Mouse (Mus musculus) adrenal gland, postnatal 25 days (tissue): Measurements from ENCODE around the gene Dtx3l. TPM values are rescaled to one million over a fixed set of nuclear protein-coding genes. Genes with fewer than 3 reads are reported as not detected.
"Not testable (repeated sequence)": the region's sequence is repeated elsewhere in the genome, so short reads cannot be mapped to it uniquely, and the experiment has no call there.

Experiments
- DNase-seq: peaks from one replicate; pipeline ENCODE4 v3.0.0; 2021; ENCODE audit warnings: mixed read lengths
- total RNA-seq: library from RNA; stranded (reverse); gene quantifications from 2 replicates; pipeline ENCODE4 v1.2.3, GENCODE M21; 2021

Gene Dtx3l
- total RNA-seq, 1 experiment from 2014 or later, result 10.8 TPM

DNA sequence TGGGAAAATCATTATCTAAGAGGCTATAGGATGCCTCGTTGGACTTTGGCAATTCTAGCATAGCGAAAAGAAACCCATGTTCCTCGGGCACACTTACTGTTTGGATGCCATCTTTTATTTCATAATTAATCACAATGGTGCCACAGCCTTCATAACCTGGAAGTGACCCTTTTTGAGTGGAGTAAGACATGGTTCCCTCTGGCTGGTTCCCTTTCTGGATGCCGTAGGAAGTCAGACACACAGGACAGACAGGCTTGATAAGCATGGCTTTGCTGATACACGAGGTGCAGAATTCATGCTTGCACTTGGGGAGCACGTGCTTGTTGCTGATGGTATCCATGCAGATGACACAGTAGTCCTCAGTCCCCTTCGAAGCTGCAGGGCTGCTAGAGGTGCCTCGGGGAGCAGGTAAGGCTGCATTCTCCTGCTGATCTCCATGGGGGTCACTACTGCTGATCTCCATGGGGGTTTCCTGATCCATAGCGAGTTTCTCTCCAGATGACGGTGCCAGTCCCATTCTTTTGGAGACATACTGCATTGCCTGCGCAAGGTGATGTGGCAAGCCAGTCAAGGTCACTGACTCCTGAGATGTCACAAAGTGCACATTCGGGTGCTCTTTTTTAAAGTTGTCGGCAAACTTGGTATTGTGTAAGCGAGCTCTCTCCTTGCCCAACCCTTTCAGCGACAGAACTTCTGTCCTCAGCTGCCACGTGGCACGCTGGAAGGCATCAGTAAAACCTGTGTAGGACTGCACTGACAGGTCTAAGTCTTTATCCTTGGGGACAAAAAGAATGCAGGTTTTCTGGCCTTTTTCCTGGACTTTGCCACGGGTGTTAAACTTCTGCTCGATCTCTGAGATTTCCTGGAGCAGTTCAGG is 6.5 kb downstream of the Dtx3l start:
- no peak for DNase-seq

DNA sequence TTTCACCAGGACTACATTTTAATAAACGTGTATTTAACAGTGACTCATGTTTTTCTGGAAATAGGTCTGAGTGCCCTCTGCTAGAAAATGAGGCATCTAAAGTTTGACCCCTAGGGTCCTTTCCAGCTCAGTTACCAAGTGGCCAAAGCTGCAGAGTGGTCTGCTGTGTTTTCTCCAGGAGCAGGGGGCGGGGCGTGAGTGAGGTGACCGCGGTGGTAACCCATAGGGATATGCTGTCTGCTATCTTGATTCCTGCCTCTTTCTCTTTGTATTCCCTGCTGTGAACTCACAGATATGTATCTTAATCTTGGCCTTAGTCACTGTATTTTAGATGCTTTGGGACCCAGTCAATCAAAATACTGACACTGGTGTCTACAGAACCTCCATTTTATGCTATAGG is 14.6 kb downstream of the Dtx3l start:
- DNase-seq, result no peak

DNA sequence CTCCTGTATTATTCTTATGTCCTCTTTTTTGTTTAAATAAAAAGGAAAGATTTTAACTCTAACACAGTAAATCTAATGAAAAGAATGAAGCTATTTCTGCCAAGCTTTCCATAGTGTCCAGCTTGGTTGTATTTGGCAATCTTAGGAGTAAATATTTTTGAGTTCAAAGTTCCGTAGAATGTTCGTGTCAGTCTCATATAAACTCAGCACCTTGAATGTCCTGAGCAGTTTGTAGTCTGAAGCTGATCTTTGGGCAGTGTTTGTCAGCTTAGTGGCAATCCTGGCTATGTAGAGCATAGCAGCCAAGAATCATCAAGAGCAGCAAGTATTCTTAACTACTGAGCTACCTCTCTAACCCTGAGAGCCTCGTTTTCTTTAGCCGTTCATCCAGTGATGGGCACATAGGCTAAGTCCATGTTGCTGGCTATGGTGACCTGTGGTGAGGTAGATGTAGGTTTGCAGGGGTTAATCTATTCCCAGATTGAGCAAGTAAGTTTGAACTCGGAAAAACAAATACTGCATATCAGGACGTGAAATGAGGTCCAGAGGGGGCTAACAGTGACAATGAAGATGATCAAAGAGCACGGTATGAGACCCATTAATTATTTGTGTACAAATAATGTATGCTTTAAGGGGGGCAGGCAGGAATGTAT is 15.3 kb downstream of the Dtx3l start:
- no peak for DNase-seq

DNA sequence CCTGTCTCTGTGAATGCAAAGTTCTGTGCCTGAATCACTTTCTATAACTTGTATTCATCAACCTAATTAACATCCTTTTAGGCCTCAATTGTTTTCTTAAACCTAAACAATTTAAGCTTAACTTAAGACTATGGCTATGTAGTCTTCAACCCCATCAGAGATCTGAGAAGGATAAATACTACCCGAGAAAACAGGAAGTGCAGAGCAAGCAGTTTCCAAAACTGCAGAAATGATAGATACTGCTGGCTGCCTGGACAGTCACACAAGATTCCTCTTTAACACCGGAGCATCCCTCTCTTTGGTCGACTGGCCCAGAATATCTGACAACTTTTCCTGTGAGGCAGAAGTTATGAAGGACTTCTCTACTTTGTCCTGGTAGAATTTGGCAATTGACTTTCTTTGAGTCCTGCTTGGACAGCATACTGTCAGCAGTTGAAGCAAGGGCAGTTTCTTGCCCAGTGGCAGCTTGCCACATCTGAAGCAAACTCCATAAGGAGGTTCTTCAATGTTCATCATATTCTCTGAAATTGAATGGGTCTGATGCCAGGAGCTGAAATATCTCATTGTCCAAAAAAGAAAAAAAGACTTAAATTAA is 16.6 kb downstream of the Dtx3l start:
- no peak for DNase-seq

DNA sequence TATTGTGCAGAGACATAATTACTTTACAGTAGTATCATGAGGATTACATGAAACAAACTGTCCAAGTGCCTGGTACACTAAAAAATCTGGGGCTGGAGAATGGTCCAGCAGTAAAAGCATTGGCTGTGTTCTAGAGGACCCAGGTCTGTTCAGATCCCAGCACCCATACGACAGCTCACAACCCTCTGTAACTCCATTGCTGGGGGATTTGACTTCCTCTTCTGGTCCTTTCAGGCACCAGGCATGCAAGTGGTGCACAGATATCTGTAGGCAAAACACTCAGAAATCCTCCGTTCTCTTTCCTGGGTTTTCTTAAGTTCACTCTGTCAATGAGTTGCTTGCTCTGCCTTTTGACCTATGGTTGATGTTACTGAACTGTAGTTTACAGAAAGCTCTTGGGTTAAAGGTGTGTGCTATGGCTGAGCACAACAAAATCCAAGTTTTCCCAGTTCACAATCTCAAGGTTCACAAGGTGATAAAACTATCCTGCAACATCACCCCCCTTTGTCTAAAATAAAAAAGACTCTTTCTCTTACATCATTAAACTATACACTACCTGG is 17.2 kb downstream of the Dtx3l start:
- no peak for DNase-seq

DNA sequence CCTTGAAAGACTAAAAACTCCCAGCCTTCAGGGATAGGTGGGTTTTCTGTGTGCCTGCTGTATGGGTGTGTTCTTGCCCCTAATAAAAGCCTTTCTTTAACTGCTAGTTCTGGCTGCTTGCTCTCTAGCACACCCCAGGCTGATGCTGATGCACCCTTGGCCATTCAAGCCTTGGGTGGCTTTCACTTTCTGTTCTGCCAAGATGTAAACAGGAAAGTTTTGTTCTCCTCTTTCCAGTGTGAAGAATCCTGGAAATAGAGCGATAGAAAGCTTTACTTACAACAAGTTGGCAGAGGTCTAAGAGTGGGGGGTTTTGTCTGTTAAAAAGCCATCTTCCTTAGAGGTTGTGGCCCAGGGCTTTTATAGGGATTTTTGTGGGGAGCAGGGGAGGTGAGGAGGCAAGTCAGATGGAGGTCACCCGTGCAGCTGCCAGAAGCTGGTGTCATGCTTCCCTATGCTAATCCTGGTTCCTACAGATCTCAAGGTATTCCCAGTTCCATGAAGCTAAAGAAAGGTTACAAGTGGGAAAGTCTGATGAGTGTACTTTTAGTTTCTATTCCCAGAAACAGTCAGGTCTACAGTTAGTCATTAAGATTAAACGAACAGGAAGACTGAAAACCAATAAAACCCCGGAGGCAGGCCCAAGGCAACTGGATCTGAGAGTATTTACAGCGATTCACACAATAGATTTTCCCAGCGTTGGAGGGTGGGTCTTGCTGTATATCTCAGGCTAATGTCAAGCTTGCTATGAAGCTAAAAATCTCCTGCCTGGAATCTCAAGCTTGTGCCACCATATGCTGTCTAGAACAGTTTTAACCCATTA is 20.0 kb downstream of the Dtx3l start:
- no peak for DNase-seq

DNA sequence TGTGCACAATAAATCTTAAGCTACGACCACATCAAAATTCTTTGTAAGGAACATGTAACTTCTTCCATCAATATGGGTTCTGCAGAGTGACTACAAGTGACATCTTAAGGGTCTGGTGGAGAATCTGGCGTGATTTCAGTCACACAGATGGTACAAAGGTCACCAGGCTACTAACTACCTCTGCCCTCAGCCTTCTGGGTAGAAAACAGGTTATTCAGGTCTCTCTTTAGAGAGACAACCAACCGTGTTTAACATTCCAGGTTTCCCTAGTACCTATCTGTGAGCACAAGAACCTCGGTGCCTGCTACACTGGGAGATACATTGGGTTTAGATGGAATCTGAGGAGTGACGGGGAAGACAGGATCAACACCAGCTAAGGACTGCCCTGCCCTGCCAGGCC is 24.6 kb downstream of the Dtx3l start:
- DNase-seq, result no peak

DNA sequence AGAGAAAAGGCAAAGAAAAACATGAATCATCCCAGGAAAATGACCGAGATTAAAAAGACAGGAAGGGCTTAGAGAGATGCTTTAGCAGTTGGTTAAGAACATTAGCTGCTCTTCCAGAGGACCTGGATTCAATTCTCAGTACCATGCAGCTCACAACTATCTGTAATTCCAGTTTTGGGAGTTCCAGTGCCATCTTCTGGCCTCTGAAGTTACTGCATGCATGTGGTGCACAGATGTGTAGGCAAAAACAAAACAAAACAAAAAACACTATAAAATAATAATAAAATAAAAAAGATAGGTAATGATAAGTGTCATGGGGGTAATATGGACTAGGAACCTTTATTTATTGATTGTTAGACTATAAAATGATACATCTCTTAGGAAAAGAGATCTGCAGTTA is 25.4 kb downstream of the Dtx3l start:
- DNase-seq, result no peak

DNA sequence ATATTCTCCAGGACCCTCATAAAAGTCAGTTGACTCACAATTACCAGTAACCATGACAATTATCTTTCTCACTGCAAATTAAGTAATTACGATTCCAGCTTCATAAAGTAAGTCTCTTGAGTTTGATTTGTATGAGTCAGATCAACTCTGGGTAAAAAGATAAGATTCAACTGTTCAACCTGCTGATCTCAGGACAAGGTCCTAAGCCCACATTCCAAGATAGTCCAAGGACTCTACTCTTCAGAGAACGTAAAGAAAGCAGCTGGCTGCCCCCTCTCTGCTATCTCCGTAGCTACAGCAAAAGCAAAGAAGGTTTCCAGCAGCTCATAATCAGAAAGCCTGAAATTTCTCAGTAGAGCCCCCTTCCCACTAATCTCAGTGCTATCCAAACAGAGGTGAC is 27.5 kb downstream of the Dtx3l start:
- DNase-seq, result no peak

DNA sequence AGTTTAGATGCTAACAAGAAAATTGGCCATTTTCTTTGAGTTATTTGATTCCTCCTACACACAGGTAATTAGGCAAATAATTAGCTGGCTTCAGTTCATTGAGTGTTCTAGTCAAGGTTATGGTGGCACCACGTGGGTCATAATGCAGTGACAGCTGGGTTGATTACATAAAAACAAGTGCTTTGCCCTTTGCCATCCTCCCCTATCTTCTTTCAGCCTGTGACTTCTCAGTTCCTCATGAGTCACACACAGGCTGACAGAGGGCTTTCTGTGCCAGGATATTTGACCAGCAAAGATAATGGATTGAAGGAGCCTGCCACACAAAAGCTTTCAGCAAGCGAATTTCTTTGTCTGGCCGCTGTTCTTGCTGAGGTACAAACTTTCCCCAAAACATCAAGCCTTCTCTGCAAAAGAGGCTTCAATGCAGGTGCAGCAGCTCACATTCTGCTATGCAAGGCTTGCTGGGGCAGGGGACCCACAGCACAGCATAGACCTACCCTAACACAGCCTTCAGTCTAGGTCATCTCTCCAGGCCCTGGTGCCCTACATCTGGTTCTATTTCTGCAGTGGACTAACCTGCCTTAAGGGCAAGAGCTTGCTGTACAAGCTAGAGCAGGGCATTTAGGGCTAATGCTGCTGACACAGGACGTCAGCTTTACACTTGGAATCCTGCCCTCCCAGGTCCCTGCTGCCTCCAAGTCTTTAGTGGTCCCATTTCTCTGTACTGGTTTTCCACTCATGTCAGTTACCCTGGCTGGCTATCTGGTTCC is 31.3 kb downstream of the Dtx3l start:
- peak; percentile 18 for DNase-seq

DNA sequence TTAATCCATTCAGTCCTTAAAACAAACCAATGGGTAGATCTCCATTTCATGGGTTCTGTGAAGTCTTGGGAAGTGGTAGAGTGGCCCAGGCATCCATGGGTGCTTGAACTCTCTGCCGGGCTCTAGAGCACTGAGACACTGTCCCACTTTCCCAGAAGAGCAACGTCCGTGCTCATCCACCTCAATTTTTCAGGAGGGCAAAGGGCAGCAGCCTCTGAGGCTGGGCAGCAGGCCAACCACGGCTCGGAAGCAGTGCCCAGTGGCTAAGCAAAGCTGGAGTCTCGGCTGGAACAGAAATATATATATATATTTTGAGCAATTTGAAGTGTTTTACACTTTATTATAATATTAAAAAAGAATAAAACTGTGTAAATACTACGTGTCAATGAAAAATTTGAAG is 32.1 kb downstream of the Dtx3l start:
- peak; percentile 28 for DNase-seq

DNA sequence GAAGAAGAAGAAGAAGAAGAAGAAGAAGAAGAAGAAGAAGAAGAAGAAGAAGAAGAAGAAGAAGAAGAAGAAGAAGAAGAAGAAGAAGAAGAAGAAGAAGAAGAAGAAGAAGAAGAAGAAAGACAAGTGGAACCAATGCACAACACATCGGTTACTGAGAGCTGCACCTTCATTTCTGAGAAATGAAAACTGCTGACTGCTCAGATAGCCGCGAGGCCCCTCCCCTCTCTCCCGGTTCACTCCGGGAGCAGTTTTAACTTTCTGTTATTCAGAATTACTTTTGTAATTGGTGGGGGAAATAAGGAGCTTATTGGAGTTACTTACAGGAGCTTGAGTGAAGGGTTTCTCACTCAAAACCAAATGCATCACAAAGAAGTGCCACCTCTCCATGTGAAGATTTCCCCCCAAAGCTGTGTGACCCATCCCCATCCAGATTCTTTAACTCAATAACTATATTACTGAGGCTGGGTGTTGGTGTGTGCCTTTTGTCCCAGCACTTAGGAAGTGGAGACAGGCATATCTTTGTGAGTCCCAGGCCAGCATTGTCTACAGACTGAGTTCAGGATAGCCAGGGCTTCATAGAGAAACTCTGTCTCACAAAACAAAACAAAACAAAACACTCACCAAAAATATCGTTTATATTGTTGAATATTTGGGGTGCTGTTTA is 33.0 kb downstream of the Dtx3l start:
- DNase-seq, result no peak

DNA sequence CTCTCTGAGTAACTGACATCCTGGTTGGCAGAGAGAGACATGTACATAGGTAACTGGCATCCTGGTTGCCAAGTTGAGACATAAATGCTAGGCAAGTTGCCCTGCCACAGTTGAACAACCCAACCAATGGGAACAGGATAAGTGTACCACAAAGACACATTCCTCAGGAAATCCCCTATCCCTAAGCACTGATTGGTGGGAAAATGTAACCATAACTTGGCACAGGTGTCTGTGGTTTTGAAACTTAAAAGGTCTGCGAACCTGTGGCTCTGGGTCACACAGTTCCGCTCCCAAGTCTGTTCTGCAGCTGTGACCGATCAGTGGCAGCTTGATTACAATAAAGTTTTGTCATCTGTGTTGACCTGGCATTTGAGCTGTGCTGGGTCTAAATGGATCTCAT is 33.6 kb downstream of the Dtx3l start:
- DNase-seq, result no peak

DNA sequence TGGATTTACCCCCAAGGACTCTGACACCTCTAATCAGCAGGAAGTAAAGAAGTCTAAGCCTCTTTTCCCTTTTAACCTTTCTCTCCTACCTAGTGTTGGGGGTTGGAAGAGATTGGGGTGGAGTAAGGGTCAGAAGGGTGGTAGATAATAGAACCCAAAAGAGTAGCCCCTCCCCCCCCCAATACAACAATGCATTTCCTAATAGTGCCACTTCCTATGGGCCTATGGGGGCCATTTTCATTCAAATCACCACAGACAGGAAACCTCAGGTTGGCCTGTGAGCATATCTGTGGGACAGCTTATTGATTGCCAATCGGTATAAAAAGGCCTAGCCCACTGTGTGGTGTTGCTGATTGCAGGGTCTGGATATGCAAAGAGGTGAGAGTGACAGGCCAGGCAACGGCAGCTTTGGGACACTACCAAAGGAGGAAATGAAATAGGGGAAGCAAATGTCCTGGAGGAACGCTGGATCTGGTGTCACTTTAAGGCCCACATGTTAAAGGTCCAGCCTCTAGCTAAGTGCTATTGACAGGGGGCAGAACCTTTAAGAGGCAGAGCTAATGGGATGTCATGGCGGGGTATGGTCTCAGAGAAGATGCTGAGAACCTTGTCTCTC is 34.7 kb downstream of the Dtx3l start:
- DNase-seq, result no peak

DNA sequence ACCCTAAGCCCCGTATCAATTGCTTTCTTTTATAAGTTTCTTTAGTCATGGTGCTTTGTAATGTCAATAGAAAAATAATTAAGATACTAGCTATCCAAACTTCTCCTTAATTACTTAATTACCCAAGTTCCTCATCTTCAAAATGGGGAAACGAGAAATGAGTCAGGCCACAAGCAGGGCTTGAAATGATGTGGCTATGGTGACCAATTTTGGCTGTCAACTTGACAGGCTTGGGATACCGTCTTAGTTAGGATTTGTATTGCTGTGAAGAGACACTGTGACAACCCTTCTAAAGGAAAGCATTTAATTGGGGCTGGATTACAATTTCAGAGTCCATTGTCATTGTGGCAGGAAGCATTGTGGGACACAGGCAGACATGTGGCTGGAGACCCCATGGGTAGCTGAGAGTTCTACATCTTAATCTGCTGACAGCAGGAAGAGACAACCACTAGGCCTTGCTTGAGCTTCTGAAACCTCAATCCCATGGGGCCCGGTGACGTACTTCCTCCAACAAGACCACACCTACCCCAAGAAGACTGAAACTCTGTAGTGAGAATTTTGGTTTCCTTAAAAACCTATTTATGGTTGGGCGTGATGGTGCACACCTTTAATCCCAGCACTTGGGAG is 35.8 kb downstream of the Dtx3l start:
- DNase-seq, result no peak

DNA sequence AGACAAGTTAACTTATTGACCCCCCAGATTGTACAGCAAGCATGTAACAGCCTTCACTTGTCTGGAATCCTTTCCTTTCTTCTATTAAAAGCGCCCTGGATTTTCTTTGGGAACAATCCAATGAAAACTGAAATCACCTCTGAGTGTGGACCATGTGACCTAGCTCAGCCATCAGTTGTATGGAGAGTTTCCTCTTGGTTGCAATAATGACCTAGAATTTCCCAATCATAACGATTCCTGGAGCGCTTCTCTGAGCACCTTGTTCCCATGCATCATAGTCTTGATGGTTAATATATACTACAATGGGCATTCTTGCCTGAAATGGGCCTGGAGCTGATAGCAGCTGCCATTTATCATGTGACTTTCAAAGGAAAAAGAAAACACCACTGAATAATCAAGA is 38.4 kb downstream of the Dtx3l start:
- DNase-seq, result no peak

DNA sequence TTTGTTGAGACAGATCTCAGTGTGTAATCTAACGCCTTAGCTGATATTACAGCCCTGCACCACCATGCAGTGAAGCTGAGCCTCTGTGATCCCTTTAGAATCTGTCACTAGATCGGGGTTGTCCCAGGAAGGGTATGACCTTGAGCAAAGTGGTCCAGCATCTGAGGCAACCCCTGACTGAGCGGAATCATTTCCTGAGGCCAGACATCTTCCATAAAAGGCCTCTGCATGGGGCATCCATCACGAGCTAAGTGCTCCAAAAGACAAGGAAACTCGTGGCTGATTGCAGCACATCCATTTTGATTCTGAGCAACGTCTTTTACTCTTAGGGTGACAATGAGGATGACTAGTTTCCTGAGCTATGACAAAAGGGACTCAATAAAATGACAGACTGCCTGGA is 44.0 kb downstream of the Dtx3l start:
- no peak for DNase-seq

DNA sequence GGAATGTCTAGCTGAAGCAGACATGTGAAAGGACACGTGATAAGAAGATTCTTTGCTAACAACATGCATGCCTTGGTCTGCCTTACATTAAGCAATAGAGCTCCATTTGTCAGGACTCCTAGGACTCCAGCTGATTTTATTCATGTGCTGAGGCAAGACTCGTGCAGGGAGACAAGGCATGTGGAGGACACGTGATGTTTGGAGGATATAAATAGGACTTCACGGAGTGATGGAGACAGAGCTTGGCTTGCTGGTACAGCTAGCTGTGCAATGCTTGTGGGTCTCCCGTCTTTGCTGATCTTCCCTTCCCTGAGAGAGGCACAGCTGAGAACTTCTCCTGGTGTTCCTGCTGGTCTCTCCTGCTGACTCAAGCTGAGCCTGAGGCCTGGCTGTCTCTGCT is 47.3 kb downstream of the Dtx3l start:
- DNase-seq, result not testable (repeated sequence)

DNA sequence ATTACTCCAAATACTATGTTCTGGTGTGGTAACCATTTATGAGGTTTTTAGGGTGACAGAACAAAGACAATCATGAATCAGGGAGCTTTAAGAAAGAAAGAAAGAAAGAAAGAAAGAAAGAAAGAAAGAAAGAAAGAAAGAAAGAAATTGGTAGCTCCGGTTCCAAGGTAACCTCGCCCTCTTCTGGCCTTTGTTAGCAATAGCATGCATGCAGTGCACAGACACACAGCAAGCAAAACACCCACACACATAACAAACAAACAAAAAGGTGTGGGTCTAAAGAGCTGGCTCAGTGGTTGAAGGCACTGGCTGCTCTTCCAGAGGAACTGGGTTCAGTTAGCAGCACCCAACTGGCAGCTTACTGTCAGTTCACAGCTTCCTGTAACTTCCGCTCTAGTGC is 48.3 kb downstream of the Dtx3l start:
- no peak for DNase-seq

DNA sequence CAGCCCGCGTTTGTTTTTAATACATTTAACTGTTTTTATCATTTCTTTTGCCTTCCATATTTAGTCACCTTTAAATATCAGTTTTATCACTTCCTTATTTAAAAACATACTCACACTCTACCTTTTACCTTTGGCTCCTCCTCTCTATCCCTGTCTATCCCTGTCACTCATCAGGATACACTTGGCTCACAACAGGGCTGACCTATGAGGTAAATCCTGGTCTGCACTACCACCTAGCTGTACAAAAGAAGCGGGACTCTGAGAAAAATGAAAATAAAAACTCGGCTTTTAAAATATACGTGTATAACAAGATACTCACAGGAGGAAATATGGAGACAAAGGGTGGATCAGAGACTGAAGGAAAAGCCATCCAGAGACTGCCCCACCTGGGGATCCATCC is 50.0 kb downstream of the Dtx3l start:
- no peak for DNase-seq
